Mouse (Mus musculus): ENCODE results near the gene Rnase12.

DNA sequence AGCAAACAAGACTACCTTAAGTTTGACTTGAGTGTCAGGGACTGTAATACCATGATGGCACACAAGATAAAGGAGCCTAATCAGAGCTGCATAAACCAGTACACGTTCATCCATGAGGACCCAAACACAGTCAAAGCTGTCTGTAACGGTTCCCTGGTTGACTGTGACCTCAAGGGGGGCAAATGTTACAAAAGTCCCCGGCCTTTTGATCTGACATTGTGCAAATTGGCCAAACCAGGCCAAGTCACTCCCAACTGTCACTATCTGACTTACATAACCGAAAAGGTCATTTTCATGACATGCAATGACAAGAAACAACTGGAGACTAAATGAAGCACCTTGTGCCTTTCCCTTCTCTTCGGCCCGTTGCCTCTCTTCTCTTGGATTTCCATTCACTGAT lies 47.9 kb downstream of the Rnase12 start:
- TF ChIP-seq CTCF (IDR thresholded peaks at IDR 0.05) (no peak), EP300 (IDR thresholded peaks at IDR 0.05) (no peak)

All from lung, postnatal 0 days (tissue).